Mouse (Mus musculus): ENCODE results near the gene Cmya5.

- TF ChIP-seq CTCF (conservative IDR thresholded peaks at IDR 0.05; ENCODE audit: low read length) (no peak), NANOG (IDR thresholded peaks at IDR 0.05; ENCODE audit: borderline replicate concordance, low read length) (no peak), POU5F1 (IDR thresholded peaks at IDR 0.05; ENCODE audit: borderline replicate concordance, low read length) (no peak)
Observed at GRCm38 (mm10) chr13:93002456-93002855, 142.1 kb downstream of the Cmya5 start.
